Mouse (Mus musculus) layer of hippocampus, adult 2 months (tissue): ENCODE results near the gene Mpp3. TPM values are rescaled to one million over a fixed set of nuclear protein-coding genes. Genes with fewer than 3 reads are reported as not detected.
"Not testable (repeated sequence)": the region's sequence is repeated elsewhere in the genome, so short reads cannot be mapped to it uniquely, and the experiment has no call there.

ENCODE experiments used
- DNase-seq, 2 experiments: peaks; one replicate each; pipeline ENCODE4 v3.0.0; 2022; ENCODE audit warnings: low spot score in 2 of 2
- H3K27ac ChIP-seq: fragments of 200-600 bp; 2 replicates; pipeline ENCODE4 v1.8.1; 2022
- H3K4me3 ChIP-seq: fragments of 200-600 bp; 2 replicates; pipeline ENCODE4 v1.8.1; 2022; ENCODE audit warnings: mild to moderate bottlenecking
- CTCF ChIP-seq: fragments of 200-600 bp; conservative IDR thresholded peaks from 2 replicates; pipeline ENCODE4 v1.8.1; 2022; ENCODE audit warnings: antibody characterized with exemption, mild to moderate bottlenecking, moderate library complexity
- total RNA-seq, 2 experiments: library from RNA; stranded (reverse); gene quantifications; 2 replicates each; pipeline ENCODE4 v1.2.3; 2021

Gene Mpp3
- total RNA-seq, 2 experiments from 2014 or later: 88.3 to 94.4 TPM

- H3K4me3 ChIP-seq: no peak overlapping the region
- no peak for DNase-seq
- H3K27ac ChIP-seq: no peak overlapping the region
- no peak for TF ChIP-seq CTCF
Observed at GRCm38 (mm10) chr11:101995938-101996337, 32.3 kb downstream of the Mpp3 start.

- no peak overlapping the region for H3K27ac ChIP-seq
- no peak for DNase-seq
- no peak overlapping the region for H3K4me3 ChIP-seq
- no peak for TF ChIP-seq CTCF
Observed at GRCm38 (mm10) chr11:101994100-101994499, 34.2 kb downstream of the Mpp3 start.

- no peak overlapping the region for H3K4me3 ChIP-seq
- no peak overlapping the region for H3K27ac ChIP-seq
- DNase-seq: no peak
- TF ChIP-seq CTCF: no peak
Observed at GRCm38 (mm10) chr11:101992411-101992810, 35.9 kb downstream of the Mpp3 start.

- no peak overlapping the region for H3K27ac ChIP-seq
- no peak for TF ChIP-seq CTCF
- no peak for DNase-seq
- no peak overlapping the region for H3K4me3 ChIP-seq
Observed at GRCm38 (mm10) chr11:101991813-101992212, 36.4 kb downstream of the Mpp3 start.

- Histone ChIP-seq H3K27ac (no peak overlapping the region), H3K4me3 (no peak overlapping the region)
- TF ChIP-seq CTCF: no peak
- DNase-seq: no peak
Observed at GRCm38 (mm10) chr11:101990244-101990643, 38.0 kb downstream of the Mpp3 start.

GRCm38 (mm10) chr11:101986913-101987312, 41.3 kb downstream of the Mpp3 start, which contains the start of gene Dusp3:
Dusp3 (minus strand) TSS chr11:101987013.
- no peak for DNase-seq
- Histone ChIP-seq H3K4me3 (no peak within 1 kb of the TSS), H3K27ac (no peak within 1 kb of the TSS)
- no peak for TF ChIP-seq CTCF

GRCm38 (mm10) chr11:101985990-101986389, 42.3 kb downstream of the Mpp3 start:
- Histone ChIP-seq H3K27ac (no peak overlapping the region), H3K4me3 (no peak overlapping the region)
- TF ChIP-seq CTCF: peak; percentile 87
- peak; percentile 85 to 87 for DNase-seq

GRCm38 (mm10) chr11:101985450-101985849, 42.8 kb downstream of the Mpp3 start:
- not testable (repeated sequence) for H3K4me3 ChIP-seq, DNase-seq
- peak overlapping the region; percentile 96; the same call in 1 of the 2 replicates for H3K27ac ChIP-seq

- Histone ChIP-seq H3K27ac (peak within 1 kb of the TSS; percentile 96), H3K4me3 (peak within 1 kb of the TSS; percentile 79)
- peak; percentile 95 for DNase-seq
- TF ChIP-seq CTCF: no peak; the same call in 1 of the 2 replicates
Observed at GRCm38 (mm10) chr11:101984054-101985025, 43.9 kb downstream of the Mpp3 start, which contains the start of gene Cfap97d1. Cfap97d1 (plus strand) TSS chr11:101984279.

GRCm38 (mm10) chr11:101983431-101983921, 44.8 kb downstream of the Mpp3 start:
- Histone ChIP-seq H3K27ac (peak overlapping the region; percentile 96), H3K4me3 (peak overlapping the region; percentile 79)
- DNase-seq: no peak
- TF ChIP-seq CTCF: no peak

- Histone ChIP-seq H3K4me3 (peak overlapping the region; percentile 79), H3K27ac (peak overlapping the region; percentile 96)
- no peak for DNase-seq
- no peak for TF ChIP-seq CTCF
Observed at GRCm38 (mm10) chr11:101982981-101983411, 45.3 kb downstream of the Mpp3 start.

- TF ChIP-seq CTCF: no peak
- DNase-seq: no peak
- Histone ChIP-seq H3K4me3 (peak overlapping the region; percentile 17; the same call in 1 of the 2 replicates), H3K27ac (peak overlapping the region; percentile 46; the same call in 1 of the 2 replicates)
Observed at GRCm38 (mm10) chr11:101981850-101982249, 46.4 kb downstream of the Mpp3 start.

GRCm38 (mm10) chr11:101980603-101981157, 47.6 kb downstream of the Mpp3 start:
- no peak for TF ChIP-seq CTCF
- H3K27ac ChIP-seq: no peak overlapping the region
- H3K4me3 ChIP-seq: no peak overlapping the region
- no peak for DNase-seq
